Mouse (Mus musculus) MEL (cell line): ENCODE data around the gene Alox12e.

ENCODE experiments used
- CTCF ChIP-seq, 3 experiments: IDR thresholded peaks in 2 of 3; conservative IDR thresholded peaks in 1 of 3; 2 replicates each; pipeline ENCODE4 v1.5.1; 2011 to 2012; ENCODE audit warnings: low read length in 3 of 3, low read depth in 2 of 3, mild to moderate bottlenecking in 2 of 3, improper control_type of control experiment in 1 of 3, inconsistent platforms in 1 of 3, mixed read lengths in 1 of 3, moderate library complexity in 1 of 3; ENCODE audit not compliant: control insufficient read depth in 1 of 3, insufficient read depth in 1 of 3, poor library complexity in 1 of 3, severe bottlenecking in 1 of 3
- EP300 ChIP-seq, 2 experiments: IDR thresholded peaks; 2 replicates each; pipeline ENCODE4 v1.6.1; 2011; ENCODE audit warnings: improper control_type of control experiment in 2 of 2, low read length in 2 of 2, low read depth in 1 of 2, mild to moderate bottlenecking in 1 of 2
- MAX ChIP-seq: IDR thresholded peaks from 2 replicates; pipeline ENCODE4 v1.6.1; 2011; ENCODE audit warnings: low read length, improper control_type of control experiment
- POLR2A ChIP-seq, 2 experiments: IDR thresholded peaks; 2 replicates each; pipeline ENCODE4 v1.6.1; 2011 to 2012; ENCODE audit warnings: low read length in 2 of 2, mild to moderate bottlenecking in 2 of 2, control low read depth in 1 of 2, improper control_type of control experiment in 1 of 2, low read depth in 1 of 2, moderate library complexity in 1 of 2; ENCODE audit not compliant: control insufficient read depth in 1 of 2, insufficient read depth in 1 of 2, poor library complexity in 1 of 2
- USF2 ChIP-seq, 2 experiments: IDR thresholded peaks; 2 replicates each; pipeline ENCODE4 v1.6.1; 2011 to 2012; ENCODE audit warnings: improper control_type of control experiment in 2 of 2, low read length in 2 of 2, borderline replicate concordance in 1 of 2, inconsistent platforms in 1 of 2, low read depth in 1 of 2, mild to moderate bottlenecking in 1 of 2; ENCODE audit not compliant: insufficient read depth in 1 of 2
- ZMIZ1 ChIP-seq: IDR thresholded peaks from 2 replicates; pipeline ENCODE4 v1.6.1; 2012; ENCODE audit warnings: low read depth, mild to moderate bottlenecking, inconsistent platforms, low read length, improper control_type of control experiment, moderate library complexity

- no peak for TF ChIP-seq EP300 (IDR thresholded peaks at IDR 0.05; ENCODE audit: low read depth in 1 of 2, low read length in 2 of 2)
- no peak for TF ChIP-seq CTCF (IDR thresholded peaks at IDR 0.05 in 2 of 3, conservative IDR thresholded peaks at IDR 0.05 in 1 of 3; ENCODE audit: control insufficient read depth in 1 of 3, insufficient read depth in 1 of 3, low read depth in 2 of 3, low read length in 3 of 3, poor library complexity in 1 of 3, severe bottlenecking in 1 of 3)
- no peak for TF ChIP-seq MAX
- TF ChIP-seq POLR2A (IDR thresholded peaks at IDR 0.05; ENCODE audit: control insufficient read depth in 1 of 2, insufficient read depth in 1 of 2, low read depth in 1 of 2, low read length in 2 of 2, poor library complexity in 1 of 2): no peak
- no peak for TF ChIP-seq ZMIZ1
- TF ChIP-seq USF2 (IDR thresholded peaks at IDR 0.05; ENCODE audit: borderline replicate concordance in 1 of 2, insufficient read depth in 1 of 2, low read depth in 1 of 2, low read length in 2 of 2): no peak
Measured at GRCm38 (mm10) chr11:70319614-70320013, 2.8 kb downstream of the Alox12e start.
